Mouse (Mus musculus) hindbrain, embryonic 12.5 days (tissue): Measurements from ENCODE around the gene Sod1. TPM values are rescaled to one million over a fixed set of nuclear protein-coding genes. Genes with fewer than 3 reads are reported as not detected.

ENCODE experiments used
- ATAC-seq: fragments of 200-750 bp; cut with Nextera tagmentation; 2 replicates; pipeline ENCODE4 v1.8.0; 2017; ENCODE audit warnings: moderate TSS enrichment; ENCODE audit not compliant: low FRiP score
- H3K27ac ChIP-seq: fragments of 300-500 bp; sonication (generic); 2 replicates; pipeline ENCODE4 v1.5.1; 2016; ENCODE audit warnings: mild to moderate bottlenecking
- H3K27me3 ChIP-seq: fragments of 300-500 bp; sonication (generic); 2 replicates; pipeline ENCODE4 v1.6.1; 2016; ENCODE audit warnings: mild to moderate bottlenecking
- H3K36me3 ChIP-seq: fragments of 300-500 bp; sonication (generic); 2 replicates; pipeline ENCODE4 v1.6.1; 2016; ENCODE audit warnings: mild to moderate bottlenecking
- H3K4me1 ChIP-seq: fragments of 300-500 bp; sonication (generic); 2 replicates; pipeline ENCODE4 v1.6.1; 2016
- H3K4me2 ChIP-seq: fragments of 300-500 bp; sonication (generic); replicated peaks from 2 replicates; pipeline ENCODE4 v1.6.1; 2016; ENCODE audit warnings: mild to moderate bottlenecking
- H3K4me3 ChIP-seq: fragments of 300-500 bp; sonication (generic); 2 replicates; pipeline ENCODE4 v1.5.1; 2016; ENCODE audit warnings: mild to moderate bottlenecking
- H3K9ac ChIP-seq: fragments of 300-500 bp; sonication (generic); 2 replicates; pipeline ENCODE4 v1.6.1; 2016; ENCODE audit warnings: mild to moderate bottlenecking, moderate library complexity
- H3K9me3 ChIP-seq: fragments of 300-500 bp; sonication (generic); replicated peaks from 2 replicates; pipeline ENCODE4 v1.6.1; 2016; ENCODE audit warnings: mild to moderate bottlenecking
- WGBS: fragments of 180-500 bp; shearing (Covaris S2); methylation state at CpG from one replicate; pipeline ENCODE4 v1.1.7; 2016; 5-methylcytosine and 5-hydroxymethylcytosine counted together
- polyA plus RNA-seq: library from polyadenylated mRNA; unstranded; fragments of >200 nt; fragmentation: Nextera tagmentation; extraction: Ambion mirVana; gene quantifications from 2 replicates; pipeline ENCODE4 v1.2.1, GENCODE M21; 2016

Sod1 gene
- polyA plus RNA-seq, 1 experiment from 2014 or later: 781 TPM

- H3K4me1 ChIP-seq: peaks cover 2% of the 10 kb centered on the region; the same call in 1 of the 2 replicates
- no peak overlapping the region for H3K4me2 ChIP-seq
- no peak for ATAC-seq
- H3K4me3 ChIP-seq: no peak overlapping the region
- peaks cover 14% of the 10 kb centered on the region for H3K36me3 ChIP-seq
- WGBS: 83% methylated on average over 1 of the region's 1 CpGs
- H3K9me3 ChIP-seq: no peaks in the 10 kb centered on the region
- H3K27ac ChIP-seq: no peak overlapping the region
- H3K9ac ChIP-seq: no peak overlapping the region
- H3K27me3 ChIP-seq: no peaks in the 10 kb centered on the region
These were observed 44.6 kb downstream of the Sod1 start for GRCm38 (mm10) chr16:90265106-90265505.

- no peak overlapping the region for H3K9ac ChIP-seq
- peaks cover 3% of the 10 kb centered on the region; the same call in 1 of the 2 replicates for H3K36me3 ChIP-seq
- no peaks in the 10 kb centered on the region for H3K9me3 ChIP-seq
- ATAC-seq: no peak
- WGBS: 47% methylated on average over 1 of the region's 1 CpGs
- no peak overlapping the region for H3K27ac ChIP-seq
- no peaks in the 10 kb centered on the region for H3K27me3 ChIP-seq
- H3K4me3 ChIP-seq: no peak overlapping the region
- H3K4me2 ChIP-seq: no peak overlapping the region
- peaks cover 2% of the 10 kb centered on the region; the same call in 1 of the 2 replicates for H3K4me1 ChIP-seq
These were observed 46.0 kb downstream of the Sod1 start for GRCm38 (mm10) chr16:90266581-90266980.

- Histone ChIP-seq H3K27me3 (no peaks in the 10 kb centered on the region), H3K36me3 (no peaks in the 10 kb centered on the region), H3K9ac (no peak overlapping the region), H3K4me2 (no peak overlapping the region), H3K4me1 (peaks cover 11% of the 10 kb centered on the region), H3K4me3 (no peak overlapping the region), H3K9me3 (no peaks in the 10 kb centered on the region), H3K27ac (no peak overlapping the region)
- ATAC-seq: no peak
- 92% methylated on average over 6 of the region's 6 CpGs for WGBS
These were observed 55.0 kb downstream of the Sod1 start for GRCm38 (mm10) chr16:90275521-90275920.

Other genes starting within 250 kb of the Sod1 start
- 25.7 and 28.2 TPM in 2 replicates for gene Tiam1, start 77.0 kb upstream of the Sod1 start, polyA plus RNA-seq
- gene Scaf4, start 63.7 kb downstream of the Sod1 start, polyA plus RNA-seq: 36.2 and 38.7 TPM in 2 replicates
- 17.9 and 18.9 TPM in 2 replicates for gene Hunk, start 165.3 kb downstream of the Sod1 start, polyA plus RNA-seq